Mouse (Mus musculus): Measurements from ENCODE around the gene Mmp10. TPM values are rescaled to one million over a fixed set of nuclear protein-coding genes. Genes with fewer than 3 reads are reported as not detected.

Mmp10 gene
- not detected in 2 replicates for polyA plus RNA-seq (2016; fragmentation: Nextera tagmentation; extraction: Ambion mirVana)

DNA sequence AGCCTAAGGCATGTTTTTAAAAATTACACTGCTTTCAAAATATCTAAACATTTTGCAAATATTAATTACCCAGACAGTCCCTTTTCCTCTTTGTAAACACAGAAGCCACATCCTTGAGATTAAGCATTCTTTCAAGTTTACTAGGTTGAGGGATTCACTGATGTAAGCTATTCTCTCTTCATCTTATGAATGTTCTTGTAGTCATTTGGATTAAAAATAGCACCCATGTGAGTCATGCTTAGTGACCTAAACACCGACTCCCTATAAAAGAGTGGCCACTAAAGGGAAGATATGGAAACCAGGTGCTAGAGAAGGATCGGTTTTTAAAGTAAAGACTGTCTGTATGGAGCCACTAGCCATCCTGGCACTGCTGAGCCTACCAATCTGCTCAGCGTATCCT lies at the start of gene Mmp10:
Gene Mmp10, plus strand, starts transcription at position 302 of the 400 bp plus-strand sequence.
- 89% methylated on average over 3 of the region's 3 CpGs for WGBS
- DNase-seq (ENCODE audit: low spot score) = no peak
- Histone ChIP-seq H3K36me3 (no peaks in the 10 kb centered on the region), H3K27me3 (ENCODE audit: insufficient read depth, poor library complexity, severe bottlenecking) (no peaks in the 10 kb centered on the region), H3K4me3 (no peak within 1 kb of the TSS), H3K27ac (no peak within 1 kb of the TSS), H3K9me3 (no peaks in the 10 kb centered on the region), H3K4me1 (replicated peaks) (no peaks in the 10 kb centered on the region)

DNA sequence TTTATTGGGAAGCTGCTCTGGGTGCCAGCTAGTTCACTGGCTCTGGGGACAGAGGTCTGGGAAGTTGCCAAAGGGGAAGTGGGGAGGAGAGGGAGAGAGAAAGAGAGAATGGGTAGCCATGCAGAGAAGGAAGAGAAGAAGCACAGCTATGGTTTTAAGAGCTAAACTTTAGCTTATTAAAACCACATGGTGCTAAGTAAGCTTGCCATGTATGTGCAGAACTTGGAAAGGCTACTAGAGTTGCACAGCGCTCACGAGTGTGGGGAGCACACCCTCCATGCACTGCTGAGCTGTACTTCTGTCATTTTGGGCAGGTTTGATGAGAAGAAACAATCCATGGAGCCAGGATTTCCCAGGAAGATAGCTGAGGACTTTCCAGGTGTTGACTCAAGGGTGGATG lies 48.9 kb upstream of the Mmp10 start:
- no peak overlapping the region for H3K27ac ChIP-seq
- H3K4me3 ChIP-seq = no peak overlapping the region
- no peaks in the 10 kb centered on the region for H3K4me1 ChIP-seq (replicated peaks)
- DNase-seq (ENCODE audit: low spot score) = no peak
- no peaks in the 10 kb centered on the region for H3K9me3 ChIP-seq
- no peaks in the 10 kb centered on the region for H3K27me3 ChIP-seq (ENCODE audit: insufficient read depth, poor library complexity, severe bottlenecking)
- 73% methylated on average over 2 of the region's 2 CpGs for WGBS
- no peaks in the 10 kb centered on the region for H3K36me3 ChIP-seq

DNA sequence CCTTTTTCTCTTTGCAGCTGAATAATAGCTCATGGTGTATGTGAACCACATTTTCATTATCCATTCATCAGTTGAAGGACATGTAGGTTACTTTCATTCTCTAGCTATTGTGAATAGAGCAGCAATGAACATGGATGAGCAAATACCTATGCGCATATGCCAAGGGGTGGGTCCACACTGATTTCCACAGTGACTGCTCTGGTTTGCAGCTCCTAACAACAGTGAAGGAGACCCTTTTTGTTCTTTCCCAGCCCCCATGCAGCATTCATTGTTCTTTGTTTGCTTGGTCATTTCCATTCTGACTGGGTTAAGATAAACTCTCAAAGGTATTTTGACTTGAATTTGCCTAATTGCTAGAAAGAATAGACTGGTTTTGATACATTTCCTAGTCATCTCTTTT lies 31.9 kb upstream of the Mmp10 start:
- Histone ChIP-seq H3K4me1 (replicated peaks) (peaks cover 4% of the 10 kb centered on the region; the same call in 1 of the 2 replicates), H3K4me3 (no peak overlapping the region), H3K9me3 (no peaks in the 10 kb centered on the region), H3K27ac (no peak overlapping the region), H3K36me3 (no peaks in the 10 kb centered on the region), H3K27me3 (ENCODE audit: insufficient read depth, poor library complexity, severe bottlenecking) (no peaks in the 10 kb centered on the region)
- WGBS = 77% methylated on average over 1 of the region's 1 CpGs
- DNase-seq (ENCODE audit: low spot score) = no peak

DNA sequence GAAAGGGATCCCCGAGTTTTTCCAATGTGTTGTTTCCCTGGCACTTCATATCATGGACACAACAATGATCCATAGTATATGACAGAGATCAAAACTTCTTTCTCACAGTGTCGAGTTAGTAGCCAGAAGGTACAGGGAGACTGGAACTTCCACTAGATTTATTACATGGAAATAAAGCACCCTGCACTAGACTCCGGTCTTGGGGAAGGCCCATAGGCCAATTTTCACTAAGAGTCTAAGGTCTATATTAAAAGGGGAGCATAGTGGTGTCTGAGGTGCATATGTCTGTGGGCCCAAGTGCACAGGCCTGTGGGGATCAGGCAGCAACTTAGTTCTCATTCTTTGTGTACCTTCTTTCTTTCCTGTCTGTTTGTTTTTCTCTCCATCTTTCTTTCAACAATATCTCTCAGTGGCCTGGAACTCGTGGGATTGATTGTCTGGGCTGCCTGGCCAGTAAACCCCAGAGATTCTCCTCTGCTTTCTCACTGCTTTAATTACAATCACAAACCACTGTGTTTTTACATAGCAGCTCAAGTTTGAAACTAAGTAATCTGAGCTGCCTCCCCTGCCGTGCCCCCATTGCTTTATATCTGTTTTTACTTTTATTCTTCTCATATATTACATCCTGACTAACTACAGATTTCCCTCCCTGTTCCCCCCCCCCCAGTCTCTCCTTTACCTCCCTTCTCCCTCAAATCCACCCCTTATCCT lies 18.3 kb upstream of the Mmp10 start:
- no peak overlapping the region for H3K4me3 ChIP-seq
- H3K4me1 ChIP-seq (replicated peaks) = no peaks in the 10 kb centered on the region
- no peak for DNase-seq (ENCODE audit: low spot score)
- H3K36me3 ChIP-seq = no peaks in the 10 kb centered on the region
- no peaks in the 10 kb centered on the region for H3K27me3 ChIP-seq (ENCODE audit: insufficient read depth, poor library complexity, severe bottlenecking)
- H3K27ac ChIP-seq = no peak overlapping the region
- no peaks in the 10 kb centered on the region for H3K9me3 ChIP-seq
- 69% methylated on average over 5 of the region's 5 CpGs for WGBS

DNA sequence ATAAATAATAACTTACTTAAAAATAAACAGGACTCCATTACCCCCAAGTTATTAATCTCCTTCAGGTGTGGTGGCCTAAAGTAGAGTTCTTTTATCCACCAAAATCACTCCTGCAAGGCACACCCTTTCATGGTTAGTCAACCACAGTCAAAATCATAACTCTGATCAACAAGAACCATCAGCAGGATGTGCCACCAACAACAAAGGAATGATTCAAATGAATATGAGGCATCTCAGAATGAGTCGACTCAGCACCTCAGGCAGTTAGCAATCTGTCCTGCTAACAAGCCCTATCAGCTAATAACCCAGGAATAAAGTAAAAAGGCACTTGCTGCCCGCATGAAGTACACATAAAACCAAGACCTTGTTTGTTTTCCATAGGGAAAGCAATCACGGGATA lies 1.0 kb upstream of the Mmp10 start:
- Histone ChIP-seq H3K36me3 (no peaks in the 10 kb centered on the region), H3K4me3 (no peak overlapping the region), H3K9me3 (no peaks in the 10 kb centered on the region), H3K27me3 (ENCODE audit: insufficient read depth, poor library complexity, severe bottlenecking) (no peaks in the 10 kb centered on the region), H3K27ac (no peak overlapping the region), H3K4me1 (replicated peaks) (no peaks in the 10 kb centered on the region)
- 87% methylated on average over 3 of the region's 3 CpGs for WGBS
- no peak for DNase-seq (ENCODE audit: low spot score)

DNA sequence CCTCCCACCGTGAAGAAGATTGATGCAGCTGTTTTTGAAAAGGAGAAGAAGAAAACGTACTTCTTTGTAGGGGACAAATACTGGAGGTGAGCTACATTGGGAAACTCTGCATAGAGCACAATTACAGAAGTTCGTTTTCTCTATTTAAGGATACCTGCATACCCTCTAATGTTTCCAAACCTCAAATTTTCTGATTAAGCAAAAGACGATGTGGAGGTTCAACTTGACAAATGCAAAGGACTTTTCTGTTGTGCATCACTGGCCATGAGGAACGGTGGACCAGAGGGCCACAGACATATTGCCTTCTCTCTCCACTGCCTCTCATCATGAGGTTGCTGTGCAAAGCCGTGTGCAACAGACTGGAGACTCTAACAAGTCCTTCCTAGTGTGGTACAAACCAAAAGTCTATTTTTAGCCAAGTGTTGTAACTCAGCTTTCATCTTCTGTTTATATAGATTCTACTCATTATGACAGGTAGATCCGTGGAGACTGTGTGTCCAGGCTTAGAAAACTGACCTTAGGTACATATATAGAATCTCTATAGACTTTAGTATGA lies 5.2 kb downstream of the Mmp10 start:
- H3K36me3 ChIP-seq = no peaks in the 10 kb centered on the region
- 85% methylated on average over 7 of the region's 7 CpGs for WGBS
- no peak overlapping the region for H3K4me3 ChIP-seq
- no peak for DNase-seq (ENCODE audit: low spot score)
- H3K27me3 ChIP-seq (ENCODE audit: insufficient read depth, poor library complexity, severe bottlenecking) = no peaks in the 10 kb centered on the region
- no peaks in the 10 kb centered on the region for H3K4me1 ChIP-seq (replicated peaks)
- H3K9me3 ChIP-seq = no peaks in the 10 kb centered on the region
- H3K27ac ChIP-seq = no peak overlapping the region

DNA sequence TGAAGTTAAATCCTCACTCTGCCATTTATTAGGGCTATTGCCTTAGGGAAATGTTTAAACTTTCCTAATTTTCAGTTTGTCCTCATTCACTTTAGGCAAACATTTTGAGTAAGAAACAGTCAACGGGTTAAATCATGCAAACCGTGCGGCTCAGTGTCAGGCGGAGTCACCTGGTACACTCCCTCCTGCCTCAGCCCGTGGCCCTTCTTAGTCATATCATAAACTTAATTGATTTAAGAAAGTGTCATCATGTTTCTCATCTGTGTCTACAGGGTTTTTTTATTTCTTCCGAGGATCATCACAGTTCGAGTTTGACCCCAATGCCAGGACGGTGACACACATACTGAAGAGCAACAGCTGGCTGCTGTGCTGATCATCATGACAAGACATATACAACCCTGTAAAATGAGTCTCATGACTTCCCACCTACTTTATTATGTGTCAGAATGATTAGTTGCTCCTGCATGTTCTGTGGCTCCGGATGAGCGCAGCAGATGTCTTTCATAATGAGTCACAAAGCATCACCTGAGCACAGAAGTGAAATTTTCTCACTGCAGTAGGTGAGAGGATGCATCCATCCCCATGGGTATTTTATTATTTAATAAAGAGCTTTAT lies 7.6 kb downstream of the Mmp10 start:
- Histone ChIP-seq H3K4me3 (no peak overlapping the region), H3K27ac (no peak overlapping the region), H3K9me3 (no peaks in the 10 kb centered on the region), H3K27me3 (ENCODE audit: insufficient read depth, poor library complexity, severe bottlenecking) (no peaks in the 10 kb centered on the region), H3K36me3 (no peaks in the 10 kb centered on the region), H3K4me1 (replicated peaks) (no peaks in the 10 kb centered on the region)
- 93% methylated on average over 10 of the region's 10 CpGs for WGBS
- DNase-seq (ENCODE audit: low spot score) = no peak

DNA sequence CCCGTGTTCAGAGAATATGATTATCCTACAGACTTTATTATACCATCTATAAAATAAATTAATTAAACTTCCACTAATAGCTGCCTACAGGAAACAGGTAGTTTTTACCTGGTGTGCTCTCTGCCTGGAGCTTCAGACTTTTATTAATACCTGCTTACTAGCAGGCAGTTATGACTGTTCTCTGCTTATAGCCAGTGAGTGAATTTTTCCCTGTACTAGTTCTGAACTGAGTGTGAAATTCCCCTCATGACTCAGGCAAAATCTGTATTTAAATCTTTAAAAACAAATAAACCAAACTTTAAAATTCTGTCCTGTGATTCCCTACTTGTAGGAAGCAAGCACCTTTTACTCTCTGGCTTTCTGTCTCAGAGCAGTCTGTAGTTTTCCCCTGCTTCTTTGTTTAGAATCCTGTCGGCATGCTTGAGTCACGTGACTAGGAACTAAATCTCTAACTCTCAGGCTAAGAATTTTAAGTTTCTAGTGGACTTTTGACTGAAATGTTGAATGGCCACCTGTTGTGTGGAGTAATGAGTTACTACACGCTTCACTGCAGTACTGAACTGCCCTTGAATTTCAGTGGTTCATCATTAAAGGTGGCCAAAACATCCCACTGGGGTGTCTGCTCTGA lies 15.9 kb downstream of the Mmp10 start:
- no peaks in the 10 kb centered on the region for H3K27me3 ChIP-seq (ENCODE audit: insufficient read depth, poor library complexity, severe bottlenecking)
- no peak overlapping the region for H3K4me3 ChIP-seq
- no peak for DNase-seq (ENCODE audit: low spot score)
- no peaks in the 10 kb centered on the region for H3K36me3 ChIP-seq
- no peaks in the 10 kb centered on the region for H3K4me1 ChIP-seq (replicated peaks)
- H3K27ac ChIP-seq = no peak overlapping the region
- 68% methylated on average over 4 of the region's 4 CpGs for WGBS
- no peaks in the 10 kb centered on the region for H3K9me3 ChIP-seq

DNA sequence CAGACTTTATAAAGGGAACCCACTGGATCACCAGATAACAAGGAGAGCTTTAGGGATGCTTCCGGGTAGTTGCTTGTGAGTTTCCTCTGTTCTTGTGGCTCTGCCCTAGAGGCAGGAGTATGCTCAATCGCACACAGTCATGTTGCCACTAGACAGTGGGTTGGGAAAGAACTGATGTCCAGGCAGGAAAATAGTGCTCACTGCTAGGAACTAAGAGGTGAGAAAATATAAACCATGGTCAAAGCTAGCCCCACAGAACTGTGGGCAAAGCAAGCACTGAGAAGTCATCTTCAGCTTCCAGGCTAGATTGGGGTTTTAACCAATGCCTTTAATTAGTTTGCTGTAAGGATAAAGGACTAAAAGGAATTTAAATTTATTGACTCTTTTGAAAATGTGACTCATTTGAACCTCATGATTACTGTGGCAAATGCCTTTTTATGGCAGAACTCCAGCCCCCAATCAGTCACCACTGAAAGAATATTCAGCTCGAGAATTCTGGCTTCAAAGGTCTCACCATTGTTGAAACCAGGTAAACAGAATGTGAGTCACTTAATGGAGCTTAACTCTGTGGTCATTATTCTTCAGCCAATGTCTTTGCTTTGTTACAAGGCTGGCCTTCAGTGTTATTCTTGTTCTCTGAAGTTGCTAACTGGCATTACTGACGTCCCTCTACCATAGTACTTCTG lies 24.2 kb downstream of the Mmp10 start:
- no peak overlapping the region for H3K27ac ChIP-seq
- H3K4me3 ChIP-seq = no peak overlapping the region
- 75% methylated on average over 4 of the region's 4 CpGs for WGBS
- no peaks in the 10 kb centered on the region for H3K4me1 ChIP-seq (replicated peaks)
- H3K27me3 ChIP-seq (ENCODE audit: insufficient read depth, poor library complexity, severe bottlenecking) = no peaks in the 10 kb centered on the region
- H3K9me3 ChIP-seq = no peaks in the 10 kb centered on the region
- no peak for DNase-seq (ENCODE audit: low spot score)
- no peaks in the 10 kb centered on the region for H3K36me3 ChIP-seq

DNA sequence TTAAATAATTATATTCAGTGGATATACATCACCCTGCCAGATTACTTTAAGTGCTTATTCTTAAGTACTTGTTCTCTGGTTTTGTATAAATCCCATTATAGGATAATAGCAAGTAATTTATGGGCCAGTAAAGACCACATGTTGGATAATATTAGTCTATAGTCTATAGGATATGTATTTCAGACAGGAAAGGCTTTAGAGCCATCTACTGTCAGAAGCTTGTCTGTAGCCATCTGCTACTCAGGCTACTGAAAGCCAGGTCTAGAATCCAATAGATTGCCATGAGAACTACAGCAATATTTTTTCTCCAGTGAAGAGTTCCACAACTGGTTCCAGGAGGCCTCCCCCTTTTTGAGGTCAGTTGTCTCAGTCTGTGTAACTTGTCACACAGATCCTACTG lies 40.6 kb downstream of the Mmp10 start:
- Histone ChIP-seq H3K4me1 (replicated peaks) (no peaks in the 10 kb centered on the region), H3K27ac (no peak overlapping the region), H3K36me3 (no peaks in the 10 kb centered on the region), H3K4me3 (no peak overlapping the region), H3K27me3 (ENCODE audit: insufficient read depth, poor library complexity, severe bottlenecking) (no peaks in the 10 kb centered on the region), H3K9me3 (no peaks in the 10 kb centered on the region)
- DNase-seq (ENCODE audit: low spot score) = no peak

DNA sequence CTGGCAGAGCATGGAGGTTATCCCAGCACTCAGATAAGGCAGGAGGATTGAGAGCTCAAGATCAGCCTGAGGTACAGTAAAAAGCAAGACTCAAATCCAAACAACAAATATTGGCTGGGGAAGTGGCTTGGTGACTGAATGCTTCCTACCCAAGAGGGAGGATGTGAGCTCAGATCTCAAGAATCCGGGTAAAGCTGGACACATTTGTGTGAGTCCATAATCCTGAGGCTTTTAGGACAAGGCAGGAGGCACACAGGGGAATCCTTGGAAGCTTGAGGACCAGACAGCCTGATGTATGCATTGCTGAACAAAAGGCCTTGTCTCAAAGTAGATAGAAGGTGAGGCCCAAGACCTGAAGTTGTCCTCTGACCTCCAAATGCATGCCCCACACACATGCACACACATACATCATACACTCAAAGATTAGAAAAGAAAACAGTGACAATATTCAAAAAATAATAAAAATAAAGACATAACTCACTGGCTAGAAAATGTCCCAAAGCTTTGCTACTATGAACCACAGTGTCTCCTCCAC lies 42.8 kb downstream of the Mmp10 start:
- Histone ChIP-seq H3K4me3 (no peak overlapping the region), H3K36me3 (no peaks in the 10 kb centered on the region), H3K27ac (no peak overlapping the region), H3K4me1 (replicated peaks) (no peaks in the 10 kb centered on the region), H3K27me3 (ENCODE audit: insufficient read depth, poor library complexity, severe bottlenecking) (no peaks in the 10 kb centered on the region), H3K9me3 (no peaks in the 10 kb centered on the region)
- 63% methylated on average over 1 of the region's 1 CpGs for WGBS
- DNase-seq (ENCODE audit: low spot score) = no peak

DNA sequence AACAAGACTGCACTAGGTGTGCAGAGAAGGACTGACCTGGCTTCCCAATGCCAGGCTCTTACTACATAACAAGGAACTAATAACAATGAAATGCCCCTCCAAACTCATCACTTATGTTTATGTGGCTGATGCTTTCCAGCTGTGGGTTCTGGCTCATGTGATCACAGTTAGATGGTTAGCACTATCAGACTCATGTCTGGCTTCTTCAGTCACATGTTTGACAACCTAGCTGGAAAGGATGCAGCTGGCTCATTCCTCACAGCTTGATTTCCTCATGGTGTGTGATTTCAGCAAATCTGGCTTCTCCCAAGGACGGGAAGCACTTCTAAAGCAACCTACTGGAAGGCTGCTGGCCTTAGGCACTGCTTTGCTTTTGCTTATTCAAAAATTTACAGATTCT lies 43.3 kb downstream of the Mmp10 start:
- Histone ChIP-seq H3K4me3 (no peak overlapping the region), H3K27ac (no peak overlapping the region), H3K4me1 (replicated peaks) (no peaks in the 10 kb centered on the region), H3K9me3 (no peaks in the 10 kb centered on the region), H3K27me3 (ENCODE audit: insufficient read depth, poor library complexity, severe bottlenecking) (no peaks in the 10 kb centered on the region), H3K36me3 (no peaks in the 10 kb centered on the region)
- peak; percentile 5 for DNase-seq (ENCODE audit: low spot score)
- 55% methylated on average over 1 of the region's 1 CpGs for WGBS
